Mouse (Mus musculus): ENCODE measurements at regions not wholly inside any gene's neighbourhood (a gene's known extent, or its start where the extent isn't known, plus 50 kb on each side); places are given as distances from the start of the nearest gene placed in this dataset.

- no peaks in the 10 kb centered on the region for H3K36me3 ChIP-seq
- no peak overlapping the region for H3K27ac ChIP-seq (replicated peaks)
- H3K9ac ChIP-seq (replicated peaks) = no peak overlapping the region
- H3K9me3 ChIP-seq (replicated peaks) = no peaks in the 10 kb centered on the region
- H3K27me3 ChIP-seq (replicated peaks) = no peaks in the 10 kb centered on the region
- H3K4me3 ChIP-seq (replicated peaks) = no peak overlapping the region
- ATAC-seq (ENCODE audit: low FRiP score) = no peak
- no peaks in the 10 kb centered on the region for H3K4me1 ChIP-seq
- WGBS = 96% methylated on average over 4 of the region's 4 CpGs
- no peak overlapping the region for H3K4me2 ChIP-seq
Measured at GRCm38 (mm10) chr12:35670980-35671379, 136.1 kb upstream of the Ahr start.

DNA sequence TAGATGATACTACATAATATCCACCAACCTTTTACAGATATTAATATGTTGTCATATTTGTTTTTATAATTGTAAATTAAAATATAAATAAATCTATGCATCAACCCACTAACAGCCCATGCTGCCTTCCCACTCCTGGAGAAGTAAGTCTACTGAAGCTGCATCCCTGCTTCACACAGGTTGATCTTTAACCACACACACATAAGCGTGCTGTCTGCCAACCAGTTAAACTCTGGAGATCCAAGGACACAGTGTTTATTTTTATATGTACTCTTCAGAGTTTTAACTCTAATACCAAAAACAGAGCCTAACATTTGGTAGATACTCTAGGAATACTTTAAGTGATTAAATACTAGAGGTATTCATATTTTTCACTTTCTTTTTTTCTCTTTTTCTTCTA, 133.9 kb upstream of the Ahr start:
- 88% methylated on average over 1 of the region's 1 CpGs for WGBS
- Histone ChIP-seq H3K36me3 (no peaks in the 10 kb centered on the region), H3K4me2 (no peak overlapping the region), H3K4me3 (replicated peaks) (no peak overlapping the region), H3K9ac (replicated peaks) (no peak overlapping the region), H3K27ac (replicated peaks) (no peak overlapping the region), H3K9me3 (replicated peaks) (no peaks in the 10 kb centered on the region), H3K27me3 (replicated peaks) (no peaks in the 10 kb centered on the region), H3K4me1 (no peaks in the 10 kb centered on the region)
- no peak for ATAC-seq (ENCODE audit: low FRiP score)

GRCm38 (mm10) chr12:35667705-35668104, 132.9 kb upstream of the Ahr start:
- WGBS = 94% methylated on average over 3 of the region's 3 CpGs
- ATAC-seq (ENCODE audit: low FRiP score) = no peak
- no peak overlapping the region for H3K27ac ChIP-seq (replicated peaks)
- no peak overlapping the region for H3K4me3 ChIP-seq (replicated peaks)
- H3K9ac ChIP-seq (replicated peaks) = no peak overlapping the region
- H3K27me3 ChIP-seq (replicated peaks) = no peaks in the 10 kb centered on the region
- no peaks in the 10 kb centered on the region for H3K9me3 ChIP-seq (replicated peaks)
- H3K4me1 ChIP-seq = no peaks in the 10 kb centered on the region
- H3K4me2 ChIP-seq = no peak overlapping the region
- H3K36me3 ChIP-seq = no peaks in the 10 kb centered on the region

DNA sequence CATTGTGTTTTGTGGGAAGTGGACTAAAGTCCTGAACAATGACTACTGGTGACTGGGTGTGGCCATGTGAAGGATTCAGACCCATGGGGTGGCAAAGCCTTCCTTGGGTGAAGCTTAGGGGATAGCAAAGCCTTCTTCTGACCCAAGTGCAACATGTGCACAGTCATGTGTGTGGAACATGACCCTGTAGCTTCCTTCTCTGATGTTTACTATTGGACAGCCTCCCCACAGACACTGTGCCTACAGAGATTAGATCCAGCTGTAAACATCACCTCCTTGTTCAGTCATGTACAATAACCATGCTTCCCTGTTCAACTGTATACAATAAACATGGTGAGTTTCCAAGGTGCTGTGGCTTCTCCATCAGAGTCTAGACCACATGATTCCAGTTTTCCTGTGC, 132.4 kb upstream of the Ahr start:
- H3K9me3 ChIP-seq (replicated peaks) = no peaks in the 10 kb centered on the region
- H3K36me3 ChIP-seq = no peaks in the 10 kb centered on the region
- no peak overlapping the region for H3K4me3 ChIP-seq (replicated peaks)
- no peak overlapping the region for H3K9ac ChIP-seq (replicated peaks)
- no peak overlapping the region for H3K27ac ChIP-seq (replicated peaks)
- no peak overlapping the region for H3K4me2 ChIP-seq
- ATAC-seq (ENCODE audit: low FRiP score) = no peak
- no peaks in the 10 kb centered on the region for H3K4me1 ChIP-seq
- no peaks in the 10 kb centered on the region for H3K27me3 ChIP-seq (replicated peaks)

- H3K4me3 ChIP-seq (replicated peaks) = no peak overlapping the region
- no peak for ATAC-seq (ENCODE audit: low FRiP score)
- no peaks in the 10 kb centered on the region for H3K36me3 ChIP-seq
- H3K9me3 ChIP-seq (replicated peaks) = no peaks in the 10 kb centered on the region
- no peak overlapping the region for H3K4me2 ChIP-seq
- WGBS = 78% methylated on average over 2 of the region's 2 CpGs
- no peak overlapping the region for H3K9ac ChIP-seq (replicated peaks)
- H3K27me3 ChIP-seq (replicated peaks) = no peaks in the 10 kb centered on the region
- H3K4me1 ChIP-seq = no peaks in the 10 kb centered on the region
- H3K27ac ChIP-seq (replicated peaks) = no peak overlapping the region
Measured at GRCm38 (mm10) chr12:35666062-35666461, 131.2 kb upstream of the Ahr start.

GRCm38 (mm10) chr12:35663062-35663461, 128.2 kb upstream of the Ahr start:
- Histone ChIP-seq H3K27ac (replicated peaks) (no peak overlapping the region), H3K36me3 (no peaks in the 10 kb centered on the region), H3K9ac (replicated peaks) (no peak overlapping the region), H3K4me2 (no peak overlapping the region), H3K9me3 (replicated peaks) (no peaks in the 10 kb centered on the region), H3K4me1 (no peaks in the 10 kb centered on the region), H3K27me3 (replicated peaks) (no peaks in the 10 kb centered on the region), H3K4me3 (replicated peaks) (no peak overlapping the region)
- WGBS = 95% methylated on average over 1 of the region's 1 CpGs
- ATAC-seq (ENCODE audit: low FRiP score) = no peak

- no peak overlapping the region for H3K9ac ChIP-seq (replicated peaks)
- ATAC-seq (ENCODE audit: low FRiP score) = no peak
- H3K36me3 ChIP-seq = no peaks in the 10 kb centered on the region
- no peaks in the 10 kb centered on the region for H3K9me3 ChIP-seq (replicated peaks)
- H3K4me3 ChIP-seq (replicated peaks) = no peak overlapping the region
- H3K4me1 ChIP-seq = no peaks in the 10 kb centered on the region
- no peak overlapping the region for H3K27ac ChIP-seq (replicated peaks)
- WGBS = 76% methylated on average over 3 of the region's 3 CpGs
- H3K27me3 ChIP-seq (replicated peaks) = no peaks in the 10 kb centered on the region
- H3K4me2 ChIP-seq = no peak overlapping the region
Measured at GRCm38 (mm10) chr12:35656563-35656962, 121.7 kb upstream of the Ahr start.

GRCm38 (mm10) chr12:35649772-35650171, 114.9 kb upstream of the Ahr start:
- no peaks in the 10 kb centered on the region for H3K9me3 ChIP-seq (replicated peaks)
- H3K4me3 ChIP-seq (replicated peaks) = no peak overlapping the region
- H3K4me1 ChIP-seq = no peaks in the 10 kb centered on the region
- ATAC-seq (ENCODE audit: low FRiP score) = no peak
- WGBS = 88% methylated on average over 3 of the region's 3 CpGs
- H3K9ac ChIP-seq (replicated peaks) = no peak overlapping the region
- no peak overlapping the region for H3K4me2 ChIP-seq
- no peaks in the 10 kb centered on the region for H3K27me3 ChIP-seq (replicated peaks)
- H3K36me3 ChIP-seq = no peaks in the 10 kb centered on the region
- no peak overlapping the region for H3K27ac ChIP-seq (replicated peaks)

GRCm38 (mm10) chr12:35642473-35642872, 107.6 kb upstream of the Ahr start:
- Histone ChIP-seq H3K4me1 (no peaks in the 10 kb centered on the region), H3K27ac (replicated peaks) (no peak overlapping the region), H3K4me2 (no peak overlapping the region), H3K4me3 (replicated peaks) (no peak overlapping the region), H3K27me3 (replicated peaks) (no peaks in the 10 kb centered on the region), H3K9me3 (replicated peaks) (no peaks in the 10 kb centered on the region), H3K36me3 (no peaks in the 10 kb centered on the region), H3K9ac (replicated peaks) (no peak overlapping the region)
- no peak for ATAC-seq (ENCODE audit: low FRiP score)

- WGBS = 45% methylated on average over 1 of the region's 1 CpGs
- Histone ChIP-seq H3K4me3 (replicated peaks) (no peak overlapping the region), H3K36me3 (no peaks in the 10 kb centered on the region), H3K4me1 (no peaks in the 10 kb centered on the region), H3K4me2 (no peak overlapping the region), H3K9ac (replicated peaks) (no peak overlapping the region), H3K27ac (replicated peaks) (no peak overlapping the region), H3K9me3 (replicated peaks) (no peaks in the 10 kb centered on the region), H3K27me3 (replicated peaks) (no peaks in the 10 kb centered on the region)
- no peak for ATAC-seq (ENCODE audit: low FRiP score)
Measured at GRCm38 (mm10) chr12:35641741-35642140, 106.9 kb upstream of the Ahr start.

DNA sequence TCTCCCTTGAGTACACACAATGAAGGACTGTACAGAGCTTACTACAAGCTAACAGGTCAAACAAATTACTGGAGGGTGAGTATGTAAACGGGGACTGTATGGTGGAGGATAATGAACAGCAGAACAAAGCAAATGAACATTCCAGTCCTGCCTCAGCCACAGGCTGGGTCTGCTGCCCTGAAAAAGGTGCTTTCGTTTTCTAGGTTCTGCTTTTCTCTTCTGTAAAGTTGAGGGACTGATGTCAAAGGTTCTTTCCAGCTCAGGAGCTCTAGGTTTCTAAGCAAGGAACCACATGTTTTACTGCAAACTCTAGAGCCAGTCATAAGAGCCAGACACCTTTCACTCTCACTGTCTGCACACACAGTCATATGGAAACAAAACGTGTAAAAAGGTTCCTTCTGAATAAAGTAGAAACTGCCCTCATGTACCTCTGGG, 106.1 kb upstream of the Ahr start:
- Histone ChIP-seq H3K36me3 (no peaks in the 10 kb centered on the region), H3K9ac (replicated peaks) (no peak overlapping the region), H3K4me2 (no peak overlapping the region), H3K27ac (replicated peaks) (no peak overlapping the region), H3K4me3 (replicated peaks) (no peak overlapping the region), H3K27me3 (replicated peaks) (no peaks in the 10 kb centered on the region), H3K4me1 (no peaks in the 10 kb centered on the region), H3K9me3 (replicated peaks) (no peaks in the 10 kb centered on the region)
- WGBS = 68% methylated on average over 3 of the region's 3 CpGs
- no peak for ATAC-seq (ENCODE audit: low FRiP score)

DNA sequence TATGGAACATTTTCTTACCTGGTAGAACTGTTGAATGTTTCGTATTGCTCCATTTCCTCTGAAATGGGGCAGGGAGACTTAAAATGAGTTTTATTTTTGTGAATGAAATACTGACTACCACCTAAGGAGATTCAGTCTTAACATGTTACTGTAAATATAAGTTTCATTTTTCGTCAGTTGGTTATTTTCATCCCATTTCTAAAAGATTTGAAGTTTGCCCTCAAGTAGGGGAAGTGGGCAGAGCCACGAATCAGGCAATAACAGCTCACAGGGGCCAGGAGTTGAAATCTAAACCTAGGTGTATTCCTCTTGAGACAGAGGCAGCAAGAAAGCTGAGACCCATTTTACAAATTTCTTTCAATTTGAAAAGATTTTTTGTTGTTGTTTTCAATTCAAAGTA, 88.6 kb upstream of the Ahr start:
- H3K4me3 ChIP-seq (replicated peaks) = no peak overlapping the region
- H3K27me3 ChIP-seq (replicated peaks) = no peaks in the 10 kb centered on the region
- H3K9me3 ChIP-seq (replicated peaks) = no peaks in the 10 kb centered on the region
- no peaks in the 10 kb centered on the region for H3K36me3 ChIP-seq
- no peak overlapping the region for H3K27ac ChIP-seq (replicated peaks)
- no peak for ATAC-seq (ENCODE audit: low FRiP score)
- H3K4me2 ChIP-seq = no peak overlapping the region
- 79% methylated on average over 3 of the region's 3 CpGs for WGBS
- no peaks in the 10 kb centered on the region for H3K4me1 ChIP-seq
- H3K9ac ChIP-seq (replicated peaks) = no peak overlapping the region

DNA sequence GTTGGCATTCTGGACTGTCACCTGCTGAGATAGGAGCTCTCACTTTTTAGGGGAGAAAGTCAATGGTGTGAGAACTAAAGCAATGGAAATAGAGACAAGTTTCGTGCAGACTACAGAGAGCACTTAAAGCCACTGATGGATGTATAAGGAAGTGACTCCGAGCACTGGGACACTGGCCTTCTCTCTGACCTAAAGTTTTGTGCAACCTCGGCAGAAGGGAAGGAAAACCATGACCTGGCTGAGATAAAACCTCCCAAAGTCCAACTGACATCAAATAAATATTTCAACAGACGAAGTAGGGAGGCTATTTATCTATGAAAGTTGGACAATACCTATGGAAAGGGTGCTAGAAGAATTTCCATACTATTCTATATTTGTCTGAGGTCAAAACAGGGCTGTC, 80.0 kb upstream of the Ahr start:
- Histone ChIP-seq H3K27me3 (replicated peaks) (no peaks in the 10 kb centered on the region), H3K9ac (replicated peaks) (no peak overlapping the region)
- whole genome bisulfite sequencing = 82% methylated on average over 4 of the region's 4 CpGs

More for the DNA sequence above, 80.0 kb upstream of the Ahr start:
- H3K27ac ChIP-seq (replicated peaks) = no peak overlapping the region
- no peaks in the 10 kb centered on the region for H3K9me3 ChIP-seq (replicated peaks)
- no peak overlapping the region for H3K4me2 ChIP-seq
- no peaks in the 10 kb centered on the region for H3K4me1 ChIP-seq
- no peak overlapping the region for H3K4me3 ChIP-seq (replicated peaks)
- no peak for ATAC-seq (ENCODE audit: low FRiP score)
- H3K36me3 ChIP-seq = no peaks in the 10 kb centered on the region

All from neural tube, embryonic 15.5 days (tissue).